Comparison of ENCODE assay signal across 22 mouse cellular contexts in the genomic region with DNA sequence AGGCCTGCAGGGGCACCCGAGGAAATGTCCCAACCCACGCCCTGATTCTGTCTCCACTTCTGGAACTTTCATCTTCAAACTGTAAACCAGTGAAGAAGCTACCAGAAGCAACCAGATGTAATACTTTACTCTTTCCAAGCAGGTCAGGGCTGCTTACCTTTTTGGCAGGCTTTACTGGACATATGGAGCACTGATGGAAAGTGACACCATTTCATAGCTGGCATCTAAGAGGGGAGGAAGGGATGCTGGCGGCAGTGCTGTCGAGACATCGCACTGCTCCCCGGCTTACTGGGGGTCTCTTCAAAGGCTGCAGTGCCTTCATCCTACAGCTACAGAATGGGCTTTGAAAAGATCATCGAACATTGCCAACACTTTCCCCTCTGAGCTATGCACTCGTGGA. TPM values are rescaled to one million over a fixed set of nuclear protein-coding genes. Genes with fewer than 3 reads are reported as not detected.
DNase-seq lines count a peak whose midpoint lies in the region; ATAC-seq and TF ChIP-seq lines count a peak whose summit lies in the region.
"Had no signal": no experiment of that assay in that cellular context is flagged by ENCODE, and none has a peak within 500 bp of the region (broad histone marks: within the 10 kb centered on the region; RNA-seq: fewer than 3 reads in every experiment).

No protein-coding gene starts in this region.

- no peaks in the 10 kb centered on the region for H3K27me3 ChIP-seq in liver, embryonic 14.5 days (ENCODE audit: control insufficient read depth, insufficient read depth, low read length)
- H3K27me3 ChIP-seq in liver, embryonic 11.5 days (replicated peaks; ENCODE audit: control insufficient read depth, insufficient read depth, low read length): peaks cover 2% of the 10 kb centered on the region; the same call in 1 of the 2 replicates
- peaks cover 15% of the 10 kb centered on the region for H3K27me3 ChIP-seq in hindbrain, embryonic 13.5 days
- H3K27me3 ChIP-seq in midbrain, embryonic 16.5 days (ENCODE audit: control insufficient read depth, insufficient read depth, low read depth, low read length): no peaks in the 10 kb centered on the region
- H3K27me3 ChIP-seq: hindbrain, embryonic 15.5 days; midbrain, embryonic 15.5 days had no signal

- H3K27ac ChIP-seq in liver, embryonic 14.5 days: no peak overlapping the region
- H3K27ac ChIP-seq in liver, embryonic 11.5 days (ENCODE audit: low read depth, low read length): no peak overlapping the region
- no peak overlapping the region for H3K27ac ChIP-seq in hindbrain, embryonic 13.5 days
- no peak overlapping the region for H3K27ac ChIP-seq in midbrain, embryonic 16.5 days (ENCODE audit: low read length)
- H3K27ac ChIP-seq: embryonic facial prominence, embryonic 15.5 days; heart, embryonic 15.5 days; hindbrain, embryonic 15.5 days; limb, embryonic 10.5 days; midbrain, embryonic 15.5 days; neural tube, embryonic 13.5 days had no signal

- DNase-seq in cerebellum, postnatal 4 days (ENCODE audit: low spot score in 2 of 2): no peak
- no peak for DNase-seq in liver, embryonic 14.5 days (ENCODE audit: low read depth in 3 of 3, low spot score in 3 of 3)
- DNase-seq in liver, embryonic 11.5 days (ENCODE audit: low spot score): no peak
- DNase-seq in cerebellum, postnatal 14 days: peak; percentile 44 to 65
- DNase-seq: adrenal gland, adult 8-10 months; forebrain, postnatal 0 days; heart, postnatal 4 days; kidney, adult 2 months; kidney, postnatal 10 days; lung, postnatal 4 days; thymus, postnatal 36 days had no signal

- H3K4me3 ChIP-seq in liver, embryonic 14.5 days (ENCODE audit: insufficient read depth in 1 of 2, low read depth in 2 of 2, low read length in 2 of 2): no peak overlapping the region
- no peak overlapping the region for H3K4me3 ChIP-seq in liver, embryonic 11.5 days (ENCODE audit: low read depth, low read length)
- H3K4me3 ChIP-seq in hindbrain, embryonic 13.5 days: no peak overlapping the region
- no peak overlapping the region for H3K4me3 ChIP-seq in midbrain, embryonic 16.5 days (ENCODE audit: low read depth, low read length)
- H3K4me3 ChIP-seq: embryonic facial prominence, embryonic 15.5 days; heart, embryonic 15.5 days; hindbrain, embryonic 15.5 days; limb, embryonic 10.5 days; midbrain, embryonic 15.5 days; myocyte; neural tube, embryonic 13.5 days had no signal

- peaks cover 15% of the 10 kb centered on the region for H3K36me3 ChIP-seq in liver, embryonic 14.5 days (replicated peaks; ENCODE audit: control insufficient read depth, insufficient read depth, low read depth)
- no peaks in the 10 kb centered on the region for H3K36me3 ChIP-seq in liver, embryonic 11.5 days (ENCODE audit: control insufficient read depth, insufficient read depth, low read length)
- H3K36me3 ChIP-seq in hindbrain, embryonic 13.5 days: no peaks in the 10 kb centered on the region
- H3K36me3 ChIP-seq in midbrain, embryonic 16.5 days (ENCODE audit: control insufficient read depth, insufficient read depth, low read length): no peaks in the 10 kb centered on the region
- H3K36me3 ChIP-seq: heart, embryonic 15.5 days; hindbrain, embryonic 15.5 days; limb, embryonic 10.5 days; midbrain, embryonic 15.5 days; neural tube, embryonic 13.5 days had no signal

- H3K9ac ChIP-seq in liver, embryonic 14.5 days (replicated peaks): peak overlapping the region; percentile 13; the same call in 1 of the 2 replicates
- H3K9ac ChIP-seq in liver, embryonic 11.5 days (ENCODE audit: low read depth, low read length): no peak overlapping the region
- H3K9ac ChIP-seq in hindbrain, embryonic 13.5 days: no peak overlapping the region
- H3K9ac ChIP-seq in midbrain, embryonic 16.5 days (ENCODE audit: low read depth, low read length): no peak overlapping the region
- H3K9ac ChIP-seq: embryonic facial prominence, embryonic 15.5 days; forebrain, postnatal 0 days; heart, embryonic 15.5 days; hindbrain, embryonic 15.5 days; midbrain, embryonic 15.5 days; neural tube, embryonic 13.5 days had no signal

- no peaks in the 10 kb centered on the region for H3K9me3 ChIP-seq in liver, embryonic 14.5 days (ENCODE audit: control insufficient read depth, low read length)
- no peaks in the 10 kb centered on the region for H3K9me3 ChIP-seq in liver, embryonic 11.5 days (ENCODE audit: control insufficient read depth, low read length)
- H3K9me3 ChIP-seq in hindbrain, embryonic 13.5 days: no peaks in the 10 kb centered on the region
- no peaks in the 10 kb centered on the region for H3K9me3 ChIP-seq in midbrain, embryonic 16.5 days (replicated peaks; ENCODE audit: control insufficient read depth, low read length, poor library complexity, severe bottlenecking)
- H3K9me3 ChIP-seq: embryonic facial prominence, embryonic 15.5 days; heart, embryonic 15.5 days; hindbrain, embryonic 15.5 days; limb, embryonic 10.5 days; midbrain, embryonic 15.5 days; neural tube, embryonic 13.5 days had no signal

- TF ChIP-seq CTCF in liver, embryonic 14.5 days (IDR thresholded peaks at IDR 0.05; ENCODE audit: low read depth): no peak

- TF ChIP-seq EP300 in liver, embryonic 14.5 days (IDR thresholded peaks at IDR 0.05; ENCODE audit: low read depth): no peak

- ATAC-seq in cerebellum, adult (ENCODE audit: insufficient number of reproducible peaks, low FRiP score, low TSS enrichment): peak; percentile 40; the same call in 1 of the 2 replicates
- ATAC-seq in liver, embryonic 14.5 days (ENCODE audit: insufficient read depth): no peak
- no peak for ATAC-seq in liver, embryonic 11.5 days (replicated peaks; ENCODE audit: low FRiP score)
- ATAC-seq in hindbrain, embryonic 13.5 days (ENCODE audit: low FRiP score): no peak
- ATAC-seq in midbrain, embryonic 16.5 days: no peak
- ATAC-seq: activated CD4-positive, CD25-positive, alpha-beta regulatory T cell, adult 4 months; forebrain, postnatal 0 days; midbrain, embryonic 15.5 days had no signal

- H3K4me2 ChIP-seq in liver, embryonic 14.5 days (ENCODE audit: low read depth): peak overlapping the region; percentile 52
- no peak overlapping the region for H3K4me2 ChIP-seq in liver, embryonic 11.5 days
- no peak overlapping the region for H3K4me2 ChIP-seq in hindbrain, embryonic 13.5 days
- H3K4me2 ChIP-seq in midbrain, embryonic 16.5 days (ENCODE audit: low read length): no peak overlapping the region
- H3K4me2 ChIP-seq: embryonic facial prominence, embryonic 15.5 days; heart, embryonic 15.5 days; hindbrain, embryonic 15.5 days; midbrain, embryonic 15.5 days; neural tube, embryonic 13.5 days had no signal

- H3K4me1 ChIP-seq in liver, embryonic 14.5 days (replicated peaks; ENCODE audit: control insufficient read depth in 2 of 2, insufficient read depth in 2 of 2, low read length in 1 of 2): peaks cover 30 to 41% of the 10 kb centered on the region in 2 experiments
- no peaks in the 10 kb centered on the region; the same call in none of the 2 replicates for H3K4me1 ChIP-seq in liver, embryonic 11.5 days (replicated peaks; ENCODE audit: control insufficient read depth, insufficient read depth, low read length)
- peaks cover 30% of the 10 kb centered on the region for H3K4me1 ChIP-seq in hindbrain, embryonic 13.5 days (replicated peaks)
- peaks cover 15% of the 10 kb centered on the region for H3K4me1 ChIP-seq in midbrain, embryonic 16.5 days (ENCODE audit: control insufficient read depth, insufficient read depth, low read length)

- 78% methylated on average over 8 of the region's 8 CpGs for WGBS in liver, embryonic 14.5 days (ENCODE audit: insufficient replicate concordance)
- WGBS in liver, embryonic 11.5 days: 83% methylated on average over 8 of the region's 8 CpGs
- WGBS in hindbrain, embryonic 13.5 days: 89% methylated on average over 8 of the region's 8 CpGs
- 77% methylated on average over 8 of the region's 8 CpGs for WGBS in midbrain, embryonic 16.5 days

RNA-seq across cellular contexts. Expression of gene Zdhhc14, which starts 5.3 kb away (rescaled TPM):
- 2.2 and 2.6 TPM in 2 replicates for polyA plus RNA-seq in liver, embryonic 14.5 days (2012; rRNA removed)
- 4.7 and 5.8 TPM in 2 replicates for polyA plus RNA-seq in liver, embryonic 14.5 days (2014; fragmentation: Nextera tagmentation; extraction: Ambion mirVana)
- 6.2 and 7.5 TPM in 2 replicates for polyA plus RNA-seq in liver, embryonic 11.5 days (2014; fragmentation: Nextera tagmentation; extraction: Ambion mirVana)
- 6.5 and 6.8 TPM in 2 replicates for polyA plus RNA-seq in hindbrain, embryonic 13.5 days (2015; fragmentation: Nextera tagmentation; extraction: Ambion mirVana)
- 9.0 and 9.4 TPM in 2 replicates for polyA plus RNA-seq in midbrain, embryonic 16.5 days (2015; fragmentation: Nextera tagmentation; extraction: Ambion mirVana)

RNA-seq across cellular contexts. Expression of gene Tmem242, which starts 57.6 kb away (rescaled TPM):
- polyA plus RNA-seq in liver, embryonic 14.5 days (2012; rRNA removed): 9.7 and 10.5 TPM in 2 replicates
- polyA plus RNA-seq in liver, embryonic 14.5 days (2014; fragmentation: Nextera tagmentation; extraction: Ambion mirVana): 42.1 and 42.5 TPM in 2 replicates
- polyA plus RNA-seq in liver, embryonic 11.5 days (2014; fragmentation: Nextera tagmentation; extraction: Ambion mirVana): 96.1 and 100 TPM in 2 replicates
- 104 and 106 TPM in 2 replicates for polyA plus RNA-seq in hindbrain, embryonic 13.5 days (2015; fragmentation: Nextera tagmentation; extraction: Ambion mirVana)
- polyA plus RNA-seq in midbrain, embryonic 16.5 days (2015; fragmentation: Nextera tagmentation; extraction: Ambion mirVana): 96.3 and 109 TPM in 2 replicates

Comparison
In these comparisons a context has a peak if more than half of its experiments do, and no peak if none do; other contexts are left out.
1. DNase-seq: peak in cerebellum, postnatal 14 days (2 of 2); none in cerebellum, postnatal 4 days (0 of 2), liver, embryonic 14.5 days (0 of 3) and liver, embryonic 11.5 days (single experiment).